Mouse (Mus musculus): Measurements from ENCODE around the gene Dbx1. TPM values are rescaled to one million over a fixed set of nuclear protein-coding genes. Genes with fewer than 3 reads are reported as not detected.

Dbx1 gene
- total RNA-seq, 2 experiments from 2014 or later: 1.3 to 2.0 TPM

Other genes starting within 250 kb of the Dbx1 start
- gene Htatip2, start 122.3 kb upstream of the Dbx1 start, total RNA-seq (2021): 1 to 10 TPM; 2.6 TPM
- 10 to 100 TPM; 20.0 TPM for gene Prmt3, start 141.5 kb upstream of the Dbx1 start, total RNA-seq (2021)

Measured in gastrocnemius, postnatal 4 days (tissue).